Mouse (Mus musculus) cerebellum, postnatal 36 days (tissue): ENCODE results near the gene Oit3.
"Not testable (repeated sequence)": the region's sequence is repeated elsewhere in the genome, so short reads cannot be mapped to it uniquely, and the experiment has no call there.

Experiments used
- DNase-seq, 2 experiments: peaks; one replicate each; pipeline ENCODE4 v3.0.0; 2021 to 2022; ENCODE audit warnings: mixed read lengths in 2 of 2

Gene Oit3

GRCm38 (mm10) chr10:59426371-59426770 lies 15.2 kb downstream of the Oit3 start:
- DNase-seq, result no peak

GRCm38 (mm10) chr10:59425369-59425768 lies 16.2 kb downstream of the Oit3 start:
- peak; percentile 68 to 70 for DNase-seq

- no peak for DNase-seq
Measured at GRCm38 (mm10) chr10:59424453-59424852, 17.1 kb downstream of the Oit3 start.

GRCm38 (mm10) chr10:59419516-59419915 lies 22.1 kb downstream of the Oit3 start:
- DNase-seq, result no peak

GRCm38 (mm10) chr10:59416623-59417022 lies 25.0 kb downstream of the Oit3 start:
- DNase-seq, result no peak

GRCm38 (mm10) chr10:59413711-59414110 lies 27.9 kb downstream of the Oit3 start:
- no peak for DNase-seq

GRCm38 (mm10) chr10:59410264-59410663 lies 31.3 kb downstream of the Oit3 start:
- no peak for DNase-seq

GRCm38 (mm10) chr10:59408499-59408898 lies 33.1 kb downstream of the Oit3 start:
- no peak for DNase-seq

GRCm38 (mm10) chr10:59403793-59404149 lies 37.8 kb downstream of the Oit3 start:
- DNase-seq, result no peak

GRCm38 (mm10) chr10:59402899-59403792 lies 38.4 kb downstream of the Oit3 start, which contains the start of gene Pla2g12b:
Pla2g12b (plus strand) TSS chr10:59403660.
- DNase-seq, result no peak

GRCm38 (mm10) chr10:59395461-59395860 lies 46.1 kb downstream of the Oit3 start, which contains the start of gene Gm10273:
Gm10273 (plus strand) TSS chr10:59395632.
- DNase-seq, result not testable (repeated sequence)

GRCm38 (mm10) chr10:59391907-59392306 lies 49.7 kb downstream of the Oit3 start:
- DNase-seq, result no peak

- DNase-seq, result no peak
Measured at GRCm38 (mm10) chr10:59389652-59390051, 51.9 kb downstream of the Oit3 start.

- DNase-seq, result peak; percentile 69 to 75
Measured at GRCm38 (mm10) chr10:59386951-59387350, 54.6 kb downstream of the Oit3 start.

- not testable (repeated sequence) for DNase-seq
Measured at GRCm38 (mm10) chr10:59381563-59381962, 60.0 kb downstream of the Oit3 start.

GRCm38 (mm10) chr10:59380411-59380821 lies 61.2 kb downstream of the Oit3 start:
- DNase-seq, result no peak

GRCm38 (mm10) chr10:59379927-59380326 lies 61.7 kb downstream of the Oit3 start:
- DNase-seq, result no peak

GRCm38 (mm10) chr10:59378728-59379127 lies 62.9 kb downstream of the Oit3 start:
- no peak for DNase-seq

- DNase-seq, result no peak
Measured at GRCm38 (mm10) chr10:59377906-59378305, 63.7 kb downstream of the Oit3 start.
